Mouse (Mus musculus) heart, postnatal 0 days (tissue): ENCODE measurements around the gene 5730522E02Rik.

Source experiments
- CTCF ChIP-seq: IDR thresholded peaks from 2 replicates; pipeline ENCODE4 v1.5.1; 2016; ENCODE audit warnings: antibody characterized with exemption, control low read depth, low read depth
- EP300 ChIP-seq: IDR thresholded peaks from 2 replicates; pipeline ENCODE4 v1.6.1; 2016; ENCODE audit warnings: antibody characterized with exemption, low read depth

DNA sequence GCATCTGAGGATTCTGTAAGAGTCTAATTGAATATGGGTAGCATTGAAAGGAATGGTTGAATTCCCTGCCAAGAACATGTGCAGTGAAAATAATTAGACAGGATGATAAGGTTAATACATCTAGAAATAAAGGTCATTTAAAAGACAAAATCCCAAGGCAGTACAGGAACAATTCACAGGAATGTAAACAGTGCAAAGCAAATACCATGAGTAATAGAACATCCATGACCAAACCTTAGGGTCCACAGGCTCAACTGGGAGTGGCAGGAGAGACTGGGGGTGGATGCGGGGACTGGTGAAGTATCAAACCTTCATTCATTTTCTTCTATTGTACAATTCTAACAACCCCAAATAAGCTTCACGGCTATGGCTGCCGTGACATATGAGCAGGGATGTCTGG lies 536.4 kb downstream of the 5730522E02Rik start:
- TF ChIP-seq CTCF (no peak), EP300 (no peak)
